Mouse (Mus musculus) kidney, postnatal 0 days (tissue): Measurements from ENCODE around the gene Ifnlr1. TPM values are rescaled to one million over a fixed set of nuclear protein-coding genes. Genes with fewer than 3 reads are reported as not detected.

Experiments
- ATAC-seq: fragments of 200-750 bp; cut with Nextera tagmentation; replicated peaks from 2 replicates; pipeline ENCODE4 v1.8.0; 2017; ENCODE audit warnings: low read depth, moderate number of reproducible peaks, moderate TSS enrichment, moderate library complexity; ENCODE audit not compliant: low FRiP score
- DNase-seq: peaks from one replicate; pipeline ENCODE4 v3.0.0-alpha.2; 2016; ENCODE audit warnings: low spot score
- H3K27ac ChIP-seq: fragments of 300-500 bp; sonication (generic); 2 replicates; pipeline ENCODE4 v1.5.1; 2014; ENCODE audit warnings: mild to moderate bottlenecking
- H3K27me3 ChIP-seq: fragments of 300-500 bp; sonication (generic); 2 replicates; pipeline ENCODE4 v1.6.1; 2014; ENCODE audit warnings: low read length, mixed read lengths; ENCODE audit not compliant: insufficient read depth
- H3K36me3 ChIP-seq: fragments of 300-500 bp; sonication (generic); 2 replicates; pipeline ENCODE4 v1.6.1; 2014; ENCODE audit warnings: low read length, mixed read lengths; ENCODE audit not compliant: insufficient read depth
- H3K4me1 ChIP-seq: fragments of 300-500 bp; sonication (generic); replicated peaks from 2 replicates; pipeline ENCODE4 v1.6.1; 2014; ENCODE audit warnings: antibody characterized with exemption, low read length, mixed read lengths; ENCODE audit not compliant: insufficient read depth
- H3K4me2 ChIP-seq: fragments of 300-500 bp; sonication (generic); 2 replicates; pipeline ENCODE4 v1.6.1; 2014; ENCODE audit warnings: mild to moderate bottlenecking, low read length, moderate library complexity, mixed read lengths
- H3K4me3 ChIP-seq: fragments of 300-500 bp; sonication (generic); replicated peaks from 2 replicates; pipeline ENCODE4 v1.5.1; 2014; ENCODE audit warnings: low read depth, low read length
- H3K9ac ChIP-seq: fragments of 300-500 bp; sonication (generic); 2 replicates; pipeline ENCODE4 v1.6.1; 2014; ENCODE audit warnings: low read depth, low read length
- H3K9me3 ChIP-seq: fragments of 300-500 bp; sonication (generic); replicated peaks from 2 replicates; pipeline ENCODE4 v1.6.1; 2016; ENCODE audit warnings: low read length, inconsistent platforms, mixed read lengths
- CTCF ChIP-seq: IDR thresholded peaks from 2 replicates; pipeline ENCODE4 v1.5.1; 2016; ENCODE audit warnings: antibody characterized with exemption, low read depth, mild to moderate bottlenecking, moderate library complexity
- WGBS: fragments of 180-500 bp; shearing (Covaris S2); extraction: QIAGEN DNeasy Blood & Tissue Kit; methylation state at CpG from one replicate; pipeline ENCODE4 v1.1.7; 2014; 5-methylcytosine and 5-hydroxymethylcytosine counted together
- polyA plus RNA-seq: library from polyadenylated mRNA; unstranded; fragments of >200 nt; fragmentation: Nextera tagmentation; extraction: Ambion mirVana; gene quantifications from 2 replicates; pipeline ENCODE4 v1.2.1, GENCODE M21; 2015

Gene Ifnlr1
- polyA plus RNA-seq, 1 experiment from 2014 or later: 0.83 TPM

- WGBS: 24% methylated on average over 10 of the region's 10 CpGs
- H3K27me3 ChIP-seq: no peaks in the 10 kb centered on the region
- 0 out of 2 replicates have a peak, but pooled peaks have one; percentile 23 for ATAC-seq
- TF ChIP-seq CTCF: no peak
- H3K4me2 ChIP-seq: no peak overlapping the region
- H3K27ac ChIP-seq: no peak overlapping the region
- H3K9me3 ChIP-seq: no peaks in the 10 kb centered on the region
- no peaks in the 10 kb centered on the region for H3K36me3 ChIP-seq
- H3K4me1 ChIP-seq: peaks cover 16% of the 10 kb centered on the region
- peak; percentile 29 for DNase-seq
- no peak overlapping the region for H3K9ac ChIP-seq
- H3K4me3 ChIP-seq: no peak overlapping the region
Observed at GRCm38 (mm10) chr4:135656094-135656589, 29.9 kb upstream of the Ifnlr1 start.

GRCm38 (mm10) chr4:135658484-135658883 lies 27.6 kb upstream of the Ifnlr1 start:
- no peak overlapping the region for H3K4me3 ChIP-seq
- H3K36me3 ChIP-seq: no peaks in the 10 kb centered on the region
- TF ChIP-seq CTCF: no peak
- no peaks in the 10 kb centered on the region for H3K9me3 ChIP-seq
- no peaks in the 10 kb centered on the region for H3K27me3 ChIP-seq
- ATAC-seq: no peak
- no peak for DNase-seq
- peaks cover 17% of the 10 kb centered on the region for H3K4me1 ChIP-seq
- no peak overlapping the region for H3K4me2 ChIP-seq
- H3K27ac ChIP-seq: no peak overlapping the region
- H3K9ac ChIP-seq: 0 out of 2 replicates have a peak overlapping the region, but pooled peaks have one; percentile 4
- 32% methylated on average over 5 of the region's 5 CpGs for WGBS

- DNase-seq: no peak
- no peaks in the 10 kb centered on the region for H3K9me3 ChIP-seq
- no peak overlapping the region for H3K4me3 ChIP-seq
- no peak for ATAC-seq
- no peaks in the 10 kb centered on the region for H3K27me3 ChIP-seq
- H3K4me1 ChIP-seq: peaks cover 17% of the 10 kb centered on the region
- H3K27ac ChIP-seq: no peak overlapping the region
- no peak for TF ChIP-seq CTCF
- WGBS: 77% methylated on average over 12 of the region's 12 CpGs
- H3K4me2 ChIP-seq: no peak overlapping the region
- H3K36me3 ChIP-seq: no peaks in the 10 kb centered on the region
- H3K9ac ChIP-seq: no peak overlapping the region
Observed at GRCm38 (mm10) chr4:135658899-135659298, 27.2 kb upstream of the Ifnlr1 start.

GRCm38 (mm10) chr4:135661082-135661809 lies 24.8 kb upstream of the Ifnlr1 start:
- peak; percentile 39; the same call in 1 of the 2 replicates for TF ChIP-seq CTCF
- Histone ChIP-seq H3K9me3 (no peaks in the 10 kb centered on the region), H3K27ac (no peak overlapping the region), H3K36me3 (no peaks in the 10 kb centered on the region), H3K9ac (no peak overlapping the region), H3K27me3 (no peaks in the 10 kb centered on the region), H3K4me1 (peaks cover 8% of the 10 kb centered on the region), H3K4me2 (no peak overlapping the region), H3K4me3 (no peak overlapping the region)
- ATAC-seq: 0 out of 2 replicates have a peak, but pooled peaks have one; percentile 50
- DNase-seq: no peak
- WGBS: 51% methylated on average over 6 of the region's 6 CpGs

- DNase-seq (no peak), ATAC-seq (no peak)
- Histone ChIP-seq H3K4me1 (peaks cover 3% of the 10 kb centered on the region; the same call in 1 of the 2 replicates), H3K27ac (no peak overlapping the region), H3K36me3 (no peaks in the 10 kb centered on the region), H3K4me2 (no peak overlapping the region), H3K27me3 (no peaks in the 10 kb centered on the region), H3K4me3 (no peak overlapping the region), H3K9me3 (no peaks in the 10 kb centered on the region), H3K9ac (no peak overlapping the region)
- no peak for TF ChIP-seq CTCF
- 78% methylated on average over 6 of the region's 6 CpGs for whole genome bisulfite sequencing
Observed at GRCm38 (mm10) chr4:135661994-135662393, 24.1 kb upstream of the Ifnlr1 start.

GRCm38 (mm10) chr4:135664656-135665055 lies 21.4 kb upstream of the Ifnlr1 start:
- no peak for TF ChIP-seq CTCF
- Histone ChIP-seq H3K4me1 (peaks cover 3% of the 10 kb centered on the region; the same call in 1 of the 2 replicates), H3K4me3 (no peak overlapping the region), H3K27ac (no peak overlapping the region), H3K9ac (no peak overlapping the region), H3K27me3 (no peaks in the 10 kb centered on the region), H3K4me2 (no peak overlapping the region), H3K36me3 (no peaks in the 10 kb centered on the region), H3K9me3 (no peaks in the 10 kb centered on the region)
- DNase-seq (no peak), ATAC-seq (no peak)
- WGBS: 76% methylated on average over 6 of the region's 6 CpGs
